Mouse (Mus musculus) T-helper 2 cell (primary cell): ENCODE results near the gene Copa.

Experiments used
- in situ Hi-C: fragments of 300-600 bp; cut with MboI, MseI; formaldehyde crosslinking; loops from one replicate; pipeline ENCODE4 v1.15.1; 2025; ENCODE audit warnings: high pct_unique_total_duplicates

The Copa gene

GRCm38 (mm10) chr1:172140825-172141224 is 58.5 kb downstream of the Copa start:
- in situ Hi-C loops, result no loop called here

GRCm38 (mm10) chr1:172141529-172141928 is 59.2 kb downstream of the Copa start:
- in situ Hi-C loops, result no loop called here

- in situ Hi-C loops, result no loop called here
Observed at GRCm38 (mm10) chr1:172143570-172143969, 61.2 kb downstream of the Copa start.

DNA sequence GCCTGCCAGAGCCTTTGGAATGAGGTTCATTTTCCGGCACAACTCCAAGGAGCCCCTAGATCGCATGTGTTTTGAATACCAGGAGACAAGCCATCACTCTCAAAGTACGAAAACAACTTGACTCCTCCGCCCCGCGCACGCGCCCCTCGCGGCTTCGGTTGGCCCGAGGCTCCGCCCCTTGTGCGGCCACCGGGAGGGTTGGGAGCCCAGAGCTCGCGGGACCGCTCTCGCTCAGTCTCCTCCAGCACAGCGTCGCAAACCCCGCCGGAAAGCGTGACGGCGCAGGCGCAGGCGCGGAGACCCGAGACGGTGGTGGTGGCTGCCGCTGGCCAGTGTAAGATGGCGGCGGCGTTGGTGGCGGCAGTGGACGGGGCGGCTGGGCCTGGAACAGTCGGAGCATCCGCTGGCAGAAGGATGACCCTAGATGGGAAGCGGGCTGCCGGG is 65.5 kb downstream of the Copa start, which contains the start of gene Dcaf8:
Gene Dcaf8, plus strand, starts transcription at position 250 of the 444 bp plus-strand sequence.
- in situ Hi-C loops, result loop anchor here (5.0 kb wide), 1 partner anchor 164 kb away; no protein-coding TSS in a partner anchor

DNA sequence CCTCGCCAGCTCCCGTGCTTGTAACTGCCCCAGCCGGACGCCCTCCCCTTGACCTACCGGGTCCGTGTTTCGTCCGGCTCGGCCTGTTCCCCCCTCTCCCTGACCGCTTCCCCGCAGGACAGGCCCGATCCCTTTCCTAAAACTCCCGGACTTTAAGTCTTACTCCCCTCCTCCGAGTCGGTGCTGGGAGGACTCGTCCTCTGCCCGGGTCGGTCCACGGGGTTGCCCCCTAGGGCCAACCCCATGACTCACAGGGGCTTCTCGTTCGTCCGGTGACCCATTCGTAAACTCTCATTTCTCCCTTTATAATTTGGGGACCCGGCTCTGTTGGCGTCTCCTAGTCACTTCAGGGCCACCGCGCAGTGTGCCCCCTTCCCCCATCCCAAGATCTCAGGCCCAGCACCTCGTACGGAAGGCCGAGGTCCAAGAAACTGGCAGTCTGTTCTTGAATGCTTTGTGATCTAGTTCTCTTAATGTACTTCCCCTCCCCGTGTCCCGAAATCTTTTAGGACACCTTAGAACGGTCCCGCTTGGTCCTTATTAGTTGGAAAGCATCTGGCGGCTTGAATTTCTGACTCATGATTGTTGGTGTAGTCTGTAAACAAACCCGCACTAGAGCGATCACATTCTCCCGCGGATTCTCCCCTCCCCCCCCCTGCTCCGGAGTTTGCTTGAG is 66.1 kb downstream of the Copa start:
- in situ Hi-C loops, result loop anchor here (5.0 kb wide), 1 partner anchor 164 kb away; no protein-coding TSS in a partner anchor

DNA sequence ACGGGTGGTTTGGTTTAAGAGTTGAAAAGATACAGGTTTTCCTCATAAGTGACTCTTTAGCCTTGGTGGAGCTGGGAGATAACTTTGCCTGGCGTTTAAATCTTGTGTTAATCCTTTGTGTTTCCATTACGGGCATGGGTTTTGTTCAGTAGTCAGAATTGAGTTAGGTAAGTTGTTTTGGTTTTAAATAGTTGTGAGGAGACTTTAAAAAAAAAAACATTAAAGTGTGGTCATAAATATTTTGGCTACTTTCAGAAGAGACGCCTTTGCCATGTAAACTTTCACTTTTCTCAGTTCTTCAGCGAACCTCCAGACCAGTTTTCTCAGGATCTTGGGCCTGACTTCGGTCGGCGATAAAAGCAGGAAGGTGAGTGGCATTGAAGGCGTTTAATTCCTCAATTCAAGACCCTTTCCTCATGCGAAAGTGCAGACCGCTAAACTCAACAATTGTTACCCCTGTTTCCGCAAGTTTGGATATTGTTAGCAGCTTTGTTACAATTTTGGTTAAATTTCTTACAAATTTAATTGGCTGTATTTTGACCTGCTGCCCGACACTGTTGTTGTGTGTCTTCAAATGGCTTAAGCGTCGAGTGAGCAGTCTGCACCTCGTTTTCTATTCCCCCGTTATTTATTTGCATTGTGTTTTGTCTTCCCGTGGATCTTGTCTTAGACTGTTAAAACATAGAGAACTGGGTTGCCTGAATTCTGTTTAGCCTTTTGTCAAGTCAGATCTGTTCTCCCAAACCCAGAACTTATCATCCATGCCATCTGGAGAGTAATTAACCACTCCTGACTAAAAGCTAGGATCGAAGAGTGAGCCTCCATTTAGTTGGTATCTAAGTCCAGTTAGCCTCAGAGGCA is 66.9 kb downstream of the Copa start:
- in situ Hi-C loops, result loop anchor here (5.0 kb wide), 1 partner anchor 163 kb away; no protein-coding TSS in a partner anchor

- in situ Hi-C loops, result no loop called here
Observed at GRCm38 (mm10) chr1:172154536-172154935, 72.2 kb downstream of the Copa start.

DNA sequence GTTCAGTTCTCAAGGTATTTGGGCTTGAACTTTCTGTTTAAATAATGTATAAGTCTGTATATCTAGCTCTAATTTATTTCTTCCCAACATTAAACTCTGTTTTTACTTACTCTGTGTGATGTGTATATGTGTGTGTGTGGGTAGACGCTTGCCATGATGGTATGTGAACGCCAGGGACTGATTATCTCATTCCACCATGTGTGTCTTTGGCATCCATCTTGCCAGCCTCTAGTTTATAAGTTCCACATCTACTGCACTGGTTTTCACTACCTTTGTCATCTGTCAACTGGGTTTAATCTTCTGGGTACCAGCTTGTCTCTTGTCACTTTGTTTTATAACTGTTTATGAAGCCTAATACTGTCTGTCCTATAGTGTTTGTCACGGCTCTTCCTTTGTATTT is 73.2 kb downstream of the Copa start:
- in situ Hi-C loops, result no loop called here

GRCm38 (mm10) chr1:172159970-172160369 is 77.6 kb downstream of the Copa start:
- in situ Hi-C loops, result loop anchor here (5.0 kb wide), 1 partner anchor 97 kb away; the partner anchor contains the start of gene Atp1a4

GRCm38 (mm10) chr1:172160508-172160907 is 78.2 kb downstream of the Copa start:
- in situ Hi-C loops, result loop anchor here (5.0 kb wide), 1 partner anchor 97 kb away; the partner anchor contains the start of gene Atp1a4

GRCm38 (mm10) chr1:172162009-172162408 is 79.7 kb downstream of the Copa start:
- in situ Hi-C loops, result loop anchor here (5.0 kb wide), 1 partner anchor 95 kb away; the partner anchor contains the start of gene Atp1a4

GRCm38 (mm10) chr1:172162959-172163358 is 80.6 kb downstream of the Copa start:
- in situ Hi-C loops, result loop anchor here (5.0 kb wide), 1 partner anchor 94 kb away; the partner anchor contains the start of gene Atp1a4

GRCm38 (mm10) chr1:172167911-172168310 is 85.6 kb downstream of the Copa start:
- in situ Hi-C loops, result no loop called here

GRCm38 (mm10) chr1:172169809-172170208 is 87.5 kb downstream of the Copa start:
- in situ Hi-C loops, result no loop called here
